Mouse (Mus musculus): ENCODE results near the gene Ccdc85b. TPM values are rescaled to one million over a fixed set of nuclear protein-coding genes. Genes with fewer than 3 reads are reported as not detected.
"Not testable (repeated sequence)": the region's sequence is repeated elsewhere in the genome, so short reads cannot be mapped to it uniquely, and the experiment has no call there.

The Ccdc85b gene
- polyA plus RNA-seq, 1 experiment, result 32.5 TPM

GRCm38 (mm10) chr19:5490898-5491708 lies 33.4 kb upstream of the Ccdc85b start:
- H3K4me1 ChIP-seq (ENCODE audit: control insufficient read depth, insufficient read depth, low read length), result peaks cover 12% of the 10 kb centered on the region
- peak overlapping the region; percentile 69 for H3K27ac ChIP-seq (ENCODE audit: insufficient read depth, low read length)
- DNase-seq, result peak; percentile 83 to 85
- TF ChIP-seq POLR2A (IDR thresholded peaks at IDR 0.05; ENCODE audit: borderline replicate concordance, insufficient read depth, low read length) (peak; percentile 42; the same call in 1 of the 2 replicates), CTCF (IDR thresholded peaks at IDR 0.05; ENCODE audit: borderline replicate concordance, insufficient read depth, low read depth, low read length) (no peak)
- peak overlapping the region; percentile 88 for H3K4me3 ChIP-seq (replicated peaks; ENCODE audit: insufficient read depth, low read depth, low read length)
- no peaks in the 10 kb centered on the region for H3K27me3 ChIP-seq (ENCODE audit: control insufficient read depth, insufficient read depth, low read length)
- under 1% methylated on average over 59 of the region's 59 CpGs for WGBS

- Histone ChIP-seq H3K4me3 (replicated peaks; ENCODE audit: insufficient read depth, low read depth, low read length) (peak within 1 kb of the TSS; percentile 88), H3K4me1 (ENCODE audit: control insufficient read depth, insufficient read depth, low read length) (peaks cover 17% of the 10 kb centered on the region), H3K27me3 (ENCODE audit: control insufficient read depth, insufficient read depth, low read length) (no peaks in the 10 kb centered on the region), H3K27ac (ENCODE audit: insufficient read depth, low read length) (peak within 1 kb of the TSS; percentile 92)
- TF ChIP-seq CTCF (IDR thresholded peaks at IDR 0.05; ENCODE audit: borderline replicate concordance, insufficient read depth, low read depth, low read length) (no peak), POLR2A (IDR thresholded peaks at IDR 0.05; ENCODE audit: borderline replicate concordance, insufficient read depth, low read length) (peak; percentile 89)
- DNase-seq, result peak; percentile 94 to 97
- 1% methylated on average over 62 of the region's 62 CpGs for WGBS
Measured at GRCm38 (mm10) chr19:5490313-5490897, 32.7 kb upstream of the Ccdc85b start, which contains the start of gene Cfl1. Gene Cfl1 (plus strand): TSS chr19:5490455.

DNA sequence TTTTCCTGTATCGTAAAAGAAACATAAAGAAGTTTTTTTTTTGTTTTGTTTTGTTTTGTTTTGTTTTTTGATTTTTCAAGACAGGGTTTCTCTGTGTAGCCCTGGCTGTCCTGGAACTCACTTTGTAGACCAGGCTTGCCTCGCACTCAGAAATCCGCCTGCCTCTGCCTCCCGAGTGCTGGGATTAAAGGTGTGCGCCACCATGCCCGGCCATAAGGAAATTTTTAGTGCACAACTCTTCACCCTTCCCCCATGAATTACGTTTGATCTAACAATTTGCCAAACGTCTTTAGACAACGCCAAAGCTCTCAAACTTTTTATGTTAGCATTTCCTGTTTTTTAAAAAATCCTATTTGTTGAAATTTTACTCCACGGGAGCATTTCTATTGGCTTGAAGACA lies 32.0 kb upstream of the Ccdc85b start:
- H3K4me1 ChIP-seq (ENCODE audit: control insufficient read depth, insufficient read depth, low read length), result peaks cover 24% of the 10 kb centered on the region
- peak in 1 of 2 experiments; percentile 34 for DNase-seq
- WGBS, result 22% methylated on average over 10 of the region's 10 CpGs
- not testable (repeated sequence) for H3K4me3 ChIP-seq (replicated peaks; ENCODE audit: insufficient read depth, low read depth, low read length); H3K27me3 ChIP-seq (ENCODE audit: control insufficient read depth, insufficient read depth, low read length); H3K27ac ChIP-seq (ENCODE audit: insufficient read depth, low read length)

DNA sequence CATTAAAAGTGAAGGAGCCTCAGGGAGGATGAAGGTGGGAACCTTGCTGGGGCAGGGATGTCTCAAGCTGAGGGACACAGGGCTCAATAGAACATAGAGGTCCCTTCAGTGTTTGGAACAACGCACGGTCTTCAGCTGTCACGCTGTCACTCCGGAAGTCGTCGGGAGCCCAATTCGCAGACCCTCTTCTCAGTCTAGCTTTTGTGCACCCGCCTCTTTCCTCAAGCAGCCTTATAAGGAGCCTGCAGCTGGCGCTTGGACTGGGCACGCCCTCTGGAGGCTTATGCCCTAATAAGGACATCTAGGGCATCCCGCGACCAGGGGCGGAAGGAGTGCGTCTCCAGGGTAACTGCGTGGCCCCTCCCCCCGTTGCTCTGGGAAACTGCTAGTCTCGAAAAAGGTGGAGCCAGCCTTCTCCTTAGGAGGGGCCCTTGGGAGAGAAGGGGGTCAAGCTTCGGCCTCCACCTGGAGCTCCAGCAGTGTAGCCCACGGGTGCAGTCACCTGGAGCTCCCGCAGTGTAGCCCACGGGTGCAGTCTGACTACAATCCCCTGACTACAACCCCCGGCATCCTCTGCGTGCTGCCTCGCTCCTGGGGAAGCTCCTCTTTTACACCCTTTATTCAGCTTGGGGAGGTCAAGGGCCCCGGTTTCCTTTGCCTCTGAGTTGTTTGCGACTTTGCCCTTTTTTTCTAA lies 31.3 kb upstream of the Ccdc85b start:
- no peaks in the 10 kb centered on the region for H3K27me3 ChIP-seq (ENCODE audit: control insufficient read depth, insufficient read depth, low read length)
- TF ChIP-seq POLR2A (IDR thresholded peaks at IDR 0.05; ENCODE audit: borderline replicate concordance, insufficient read depth, low read length), result peak; percentile 64; the same call in 1 of the 2 replicates
- TF ChIP-seq CTCF (IDR thresholded peaks at IDR 0.05; ENCODE audit: borderline replicate concordance, insufficient read depth, low read depth, low read length), result no peak
- peaks cover 29% of the 10 kb centered on the region for H3K4me1 ChIP-seq (ENCODE audit: control insufficient read depth, insufficient read depth, low read length)
- peak overlapping the region; percentile 68 for H3K4me3 ChIP-seq (replicated peaks; ENCODE audit: insufficient read depth, low read depth, low read length)
- DNase-seq, result peak; percentile 96 to 97
- peak overlapping the region; percentile 92 for H3K27ac ChIP-seq (ENCODE audit: insufficient read depth, low read length)
- under 1% methylated on average over 26 of the region's 26 CpGs for WGBS

DNA sequence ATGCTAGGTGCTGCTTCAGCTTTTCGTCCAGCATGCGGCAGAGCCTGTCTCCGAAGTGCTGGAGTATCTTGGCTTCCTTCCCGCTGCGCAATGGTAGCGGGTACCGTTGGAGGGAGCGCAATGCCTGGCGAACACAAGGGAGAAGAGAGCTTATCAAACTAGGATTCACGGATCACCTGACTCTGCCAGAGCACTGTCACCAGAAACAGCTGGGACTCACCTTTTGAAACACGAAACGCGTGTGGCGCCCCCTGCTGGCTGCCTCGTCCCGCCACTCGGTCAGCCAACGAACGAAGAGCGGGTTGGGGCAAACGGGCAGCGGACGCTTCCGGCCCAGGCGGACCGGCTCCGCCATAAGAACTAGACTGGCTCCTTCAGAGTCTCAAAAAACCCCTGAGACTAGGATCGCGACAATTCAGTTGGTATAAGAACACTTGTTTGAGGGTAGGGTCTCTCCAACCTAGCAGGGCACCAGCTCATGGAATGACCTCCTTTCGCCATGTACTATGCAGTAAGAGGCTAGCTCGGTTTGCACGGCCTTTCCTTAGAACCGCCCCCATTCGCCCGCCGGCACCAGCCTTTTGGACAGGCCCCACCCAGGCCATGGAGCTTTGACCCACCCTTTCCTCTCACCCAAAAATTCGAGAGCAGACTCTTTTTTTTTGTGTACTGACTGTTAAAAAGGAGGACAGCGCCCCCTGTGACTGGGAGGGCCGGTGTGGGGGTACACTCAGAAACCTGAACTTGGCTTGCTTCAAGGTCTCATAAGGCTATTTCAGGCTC lies 30.3 kb upstream of the Ccdc85b start, which contains the start of gene Mus81:
Mus81 (minus strand) TSS at position 635 of the 783 bp plus-strand sequence.
- peak; percentile 78 for TF ChIP-seq CTCF (IDR thresholded peaks at IDR 0.05; ENCODE audit: borderline replicate concordance, insufficient read depth, low read depth, low read length)
- TF ChIP-seq POLR2A (IDR thresholded peaks at IDR 0.05; ENCODE audit: borderline replicate concordance, insufficient read depth, low read length), result peak; percentile 83; the same call in 1 of the 2 replicates
- no peaks in the 10 kb centered on the region for H3K27me3 ChIP-seq (ENCODE audit: control insufficient read depth, insufficient read depth, low read length)
- peak; percentile 97 to 98 for DNase-seq
- H3K4me3 ChIP-seq (replicated peaks; ENCODE audit: insufficient read depth, low read depth, low read length), result peak within 1 kb of the TSS; percentile 68
- under 1% methylated on average over 39 of the region's 39 CpGs for WGBS
- peak within 1 kb of the TSS; percentile 92 for H3K27ac ChIP-seq (ENCODE audit: insufficient read depth, low read length)
- peaks cover 38% of the 10 kb centered on the region for H3K4me1 ChIP-seq (ENCODE audit: control insufficient read depth, insufficient read depth, low read length)

GRCm38 (mm10) chr19:5486771-5487170 lies 29.1 kb upstream of the Ccdc85b start:
- Histone ChIP-seq H3K4me1 (ENCODE audit: control insufficient read depth, insufficient read depth, low read length) (peaks cover 39% of the 10 kb centered on the region), H3K27ac (ENCODE audit: insufficient read depth, low read length) (peak overlapping the region; percentile 90), H3K27me3 (ENCODE audit: control insufficient read depth, insufficient read depth, low read length) (no peaks in the 10 kb centered on the region), H3K4me3 (replicated peaks; ENCODE audit: insufficient read depth, low read depth, low read length) (peak overlapping the region; percentile 66)
- WGBS, result 30% methylated on average over 4 of the region's 4 CpGs
- DNase-seq, result no peak
- TF ChIP-seq CTCF (IDR thresholded peaks at IDR 0.05; ENCODE audit: borderline replicate concordance, insufficient read depth, low read depth, low read length) (no peak), POLR2A (IDR thresholded peaks at IDR 0.05; ENCODE audit: borderline replicate concordance, insufficient read depth, low read length) (no peak)

DNA sequence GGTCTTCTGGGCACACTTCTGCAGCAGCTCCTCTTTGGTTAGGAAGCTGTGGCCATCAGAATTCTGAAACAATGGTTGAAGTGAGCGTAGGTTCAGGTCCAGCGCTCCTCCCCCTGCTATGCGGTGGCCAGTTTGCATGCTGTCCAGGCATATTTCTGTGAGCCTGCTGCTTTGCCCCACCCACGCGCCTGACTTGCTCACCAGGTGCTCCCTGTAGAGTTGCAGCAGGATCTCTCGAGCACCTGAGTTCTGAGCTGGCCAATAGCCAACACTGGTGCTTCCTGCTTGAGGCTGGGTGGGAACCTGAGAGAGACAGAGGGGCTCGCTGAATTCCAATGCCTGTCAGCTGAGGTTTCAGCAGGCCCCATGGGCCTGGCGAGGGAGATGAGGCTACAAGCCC lies 28.6 kb upstream of the Ccdc85b start:
- TF ChIP-seq CTCF (IDR thresholded peaks at IDR 0.05; ENCODE audit: borderline replicate concordance, insufficient read depth, low read depth, low read length), result no peak
- peak; percentile 22; the same call in 1 of the 2 replicates for TF ChIP-seq POLR2A (IDR thresholded peaks at IDR 0.05; ENCODE audit: borderline replicate concordance, insufficient read depth, low read length)
- WGBS, result 6% methylated on average over 8 of the region's 8 CpGs
- H3K27ac ChIP-seq (ENCODE audit: insufficient read depth, low read length), result peak overlapping the region; percentile 90
- no peaks in the 10 kb centered on the region for H3K27me3 ChIP-seq (ENCODE audit: control insufficient read depth, insufficient read depth, low read length)
- peaks cover 39% of the 10 kb centered on the region for H3K4me1 ChIP-seq (ENCODE audit: control insufficient read depth, insufficient read depth, low read length)
- peak overlapping the region; percentile 31 for H3K4me3 ChIP-seq (replicated peaks; ENCODE audit: insufficient read depth, low read depth, low read length)
- peak; percentile 81 to 84 for DNase-seq

Measured in cerebellum, adult 2 months (tissue).